Mouse (Mus musculus): Measurements from ENCODE around the gene Ints7.

The Ints7 gene

DNA sequence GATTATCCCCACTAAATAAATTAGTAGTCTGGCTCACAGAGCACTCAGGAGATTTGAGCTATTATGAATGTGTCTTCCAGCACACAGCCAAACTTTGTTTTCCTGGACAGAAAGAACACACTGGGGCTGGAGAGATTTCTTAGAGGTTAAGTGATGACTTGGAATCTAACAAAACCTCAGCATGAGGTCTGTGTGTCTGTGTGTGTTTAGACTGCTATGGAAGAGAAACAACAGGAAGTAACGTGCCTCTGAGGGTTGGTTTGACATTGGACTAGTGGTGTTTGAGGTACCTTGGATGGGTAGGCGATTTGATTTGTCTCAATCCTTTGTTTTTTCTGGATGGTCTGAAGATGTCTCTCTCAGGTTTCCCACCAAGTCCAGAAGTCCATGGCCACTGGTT, 58.7 kb downstream of the Ints7 start:
- no peak for DNase-seq

DNA sequence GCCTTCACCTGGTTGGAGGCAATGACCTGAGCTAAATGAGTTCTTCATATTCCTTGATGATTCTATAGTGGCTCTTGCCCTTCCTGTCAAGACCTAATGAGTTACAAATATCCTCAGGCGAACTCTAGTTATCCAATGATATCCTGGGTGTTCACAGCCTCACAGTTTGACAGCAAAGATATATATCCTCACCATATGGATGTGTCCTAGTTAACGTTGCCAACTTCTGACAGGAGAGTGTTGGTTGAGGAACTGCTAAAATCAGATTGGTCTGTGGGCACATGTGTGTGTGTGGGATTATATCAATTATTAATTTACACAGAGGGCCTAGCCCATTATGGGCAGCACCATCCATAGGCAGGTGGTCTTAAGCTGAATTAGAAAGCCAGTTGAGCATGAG, 63.0 kb downstream of the Ints7 start:
- no peak for DNase-seq

DNA sequence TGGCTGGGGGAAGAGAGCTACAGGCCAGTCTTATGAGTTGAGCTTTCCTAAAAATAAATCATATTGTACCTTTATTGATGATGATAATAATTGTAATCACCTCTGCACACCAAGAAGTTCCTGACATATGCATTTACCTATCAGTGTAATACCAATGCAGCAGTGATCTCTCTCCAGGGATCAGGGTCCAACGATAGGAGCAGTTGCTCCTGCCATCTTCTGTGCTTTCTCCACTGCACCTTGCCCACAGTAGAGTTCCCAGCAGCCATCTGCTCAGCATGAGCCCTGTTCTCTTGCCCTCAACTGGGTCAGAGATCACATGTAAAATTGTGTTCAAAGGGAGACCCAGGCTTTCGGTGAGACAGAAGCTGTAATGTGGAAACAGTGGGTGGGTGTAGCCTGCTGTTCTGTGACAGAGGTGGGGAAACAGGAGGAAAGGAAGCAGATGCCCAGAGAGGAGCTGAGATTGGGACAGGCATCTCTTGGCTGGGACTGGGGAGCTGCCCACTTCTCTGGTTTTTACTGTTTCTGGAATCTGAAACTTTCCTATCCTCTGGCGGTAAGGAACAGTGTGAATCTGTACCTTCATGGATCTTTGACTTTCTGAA, 63.9 kb downstream of the Ints7 start:
- DNase-seq, result no peak

DNA sequence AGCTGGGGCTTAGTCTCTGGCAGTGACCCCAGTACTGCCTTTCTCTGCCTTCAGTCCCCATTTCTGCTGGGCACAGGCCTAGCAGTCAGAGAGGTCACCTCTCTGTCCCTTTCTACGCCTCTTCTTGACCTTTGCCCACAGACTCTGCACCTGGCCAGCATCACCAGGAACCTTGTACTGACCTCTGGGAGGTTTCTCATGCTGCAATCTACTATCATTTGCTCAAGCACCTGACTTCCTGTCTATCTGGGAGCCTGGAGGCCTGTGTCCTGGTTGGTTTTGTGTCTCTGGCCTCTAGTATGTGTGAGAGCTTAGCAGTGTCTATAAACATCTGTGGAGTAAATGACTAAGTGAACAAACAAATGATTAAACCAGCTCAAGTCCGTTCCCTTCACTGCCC, 64.7 kb downstream of the Ints7 start:
- peak; percentile 25 to 50 for DNase-seq

DNA sequence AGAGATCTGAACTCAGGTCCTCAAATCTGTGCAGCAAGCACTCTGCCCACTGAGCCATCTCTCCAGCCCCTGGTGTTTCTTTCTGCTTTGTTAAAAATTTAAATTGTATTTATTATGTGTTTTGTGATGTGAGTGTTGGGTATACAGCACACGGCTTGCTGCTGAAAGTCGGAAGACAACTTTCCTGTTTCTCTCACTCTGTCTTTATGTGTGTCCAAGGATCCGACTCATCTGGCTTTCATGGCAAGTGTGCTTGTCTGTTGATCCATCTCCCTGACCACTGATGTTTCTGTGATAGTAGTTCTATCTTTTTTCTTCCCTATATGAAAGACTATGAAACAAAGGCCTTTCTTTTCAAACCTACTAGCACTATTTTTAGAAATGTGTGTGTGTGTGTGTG, 65.4 kb downstream of the Ints7 start:
- DNase-seq, result no peak

DNA sequence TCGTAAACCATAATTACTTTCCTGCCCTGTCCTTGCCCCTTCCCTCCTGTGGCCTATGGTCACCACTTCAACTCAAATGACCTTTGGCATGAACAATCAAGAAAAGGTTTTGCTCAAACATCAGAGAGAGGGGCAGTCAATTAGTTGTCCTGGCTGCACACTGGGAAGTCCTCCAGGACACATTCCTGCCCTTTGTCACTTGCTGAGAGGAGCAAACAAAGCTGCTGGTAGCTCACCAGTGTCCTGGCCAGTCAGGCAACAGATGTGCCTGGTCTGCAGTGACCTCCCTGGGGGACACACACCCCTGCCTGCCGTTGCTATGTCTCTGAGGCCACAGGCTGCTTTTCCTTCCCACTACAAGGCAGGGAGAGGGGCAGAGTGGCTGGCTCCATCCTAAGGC, 66.0 kb downstream of the Ints7 start:
- peak; percentile 61 to 64 for DNase-seq

DNA sequence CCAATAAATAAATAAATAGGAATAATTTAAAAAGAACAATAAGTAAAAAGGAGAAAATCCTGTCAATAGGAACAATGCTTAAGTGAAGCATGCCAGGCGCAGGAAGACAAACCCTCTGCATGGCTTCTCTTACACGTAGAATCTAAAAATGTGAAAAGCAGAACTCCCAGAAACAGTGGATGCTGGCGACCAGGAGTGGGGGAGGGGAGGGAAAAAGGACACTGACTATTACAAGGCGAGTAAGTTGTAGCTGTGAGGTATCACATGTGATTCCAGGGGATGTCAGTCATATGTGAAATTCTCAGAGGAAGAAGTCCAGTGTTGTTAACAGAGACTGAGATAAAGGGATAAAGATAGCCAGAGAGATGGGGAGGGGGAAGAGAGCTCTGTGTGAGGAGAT, 67.5 kb downstream of the Ints7 start:
- DNase-seq, result no peak

- peak; percentile 27 to 28 for DNase-seq
Observed at GRCm38 (mm10) chr1:191645921-191646320, 70.5 kb downstream of the Ints7 start.

GRCm38 (mm10) chr1:191647590-191647989, 72.2 kb downstream of the Ints7 start:
- no peak for DNase-seq

DNA sequence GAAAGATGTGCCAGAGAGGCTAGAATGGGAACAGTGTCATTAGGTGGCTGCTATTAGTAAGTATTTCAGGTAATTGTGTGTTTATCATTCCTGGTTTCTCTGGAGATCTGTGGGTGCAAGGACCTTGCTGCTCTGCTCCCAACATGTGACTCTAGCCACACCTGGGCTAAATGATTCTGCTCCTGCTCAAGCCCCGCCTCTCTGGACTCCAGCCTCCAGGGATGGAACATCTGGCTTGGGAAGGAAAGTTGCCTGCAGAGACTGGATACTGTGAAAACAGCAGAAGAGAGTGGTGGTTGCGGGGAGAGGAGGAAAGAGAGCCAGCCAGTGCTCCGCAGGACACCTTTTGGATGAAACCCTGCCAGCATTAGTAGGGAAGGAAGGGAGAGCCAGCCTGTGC, 84.0 kb downstream of the Ints7 start:
- no peak for DNase-seq

GRCm38 (mm10) chr1:191661019-191661796, 85.8 kb downstream of the Ints7 start:
- DNase-seq, result no peak

- DNase-seq, result no peak
Observed at GRCm38 (mm10) chr1:191662178-191662898, 86.9 kb downstream of the Ints7 start.

DNA sequence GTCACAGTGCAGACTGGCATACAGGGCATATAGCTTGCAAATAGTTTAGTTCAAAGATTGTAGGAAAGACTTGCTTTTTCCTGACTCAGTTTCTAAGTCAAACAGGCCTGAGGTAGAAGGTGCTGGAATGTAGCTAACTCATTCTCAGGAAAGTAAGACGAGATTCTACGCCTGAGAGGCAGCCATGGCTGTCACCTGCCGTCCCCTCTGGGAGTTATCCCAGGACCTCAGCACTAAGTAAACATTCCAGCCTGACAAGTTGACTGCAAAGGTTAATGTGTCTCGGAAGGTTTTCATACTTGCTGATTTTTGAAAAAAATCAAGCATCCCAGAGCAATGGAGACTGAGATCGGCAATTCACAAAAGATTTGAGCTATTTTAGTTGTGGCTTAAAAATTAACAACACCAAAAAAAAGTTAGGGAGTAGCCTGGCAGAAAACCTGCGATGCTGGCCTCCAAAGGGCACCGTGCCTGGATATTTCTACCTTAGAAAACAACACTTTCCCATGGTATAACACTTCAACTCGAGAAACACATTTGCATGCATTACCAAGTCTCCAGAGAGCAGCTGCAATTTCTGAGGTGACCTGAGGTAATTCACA, 87.6 kb downstream of the Ints7 start:
- peak; percentile 57 to 69 for DNase-seq

- DNase-seq, result no peak
Observed at GRCm38 (mm10) chr1:191663603-191664002, 88.2 kb downstream of the Ints7 start.

DNA sequence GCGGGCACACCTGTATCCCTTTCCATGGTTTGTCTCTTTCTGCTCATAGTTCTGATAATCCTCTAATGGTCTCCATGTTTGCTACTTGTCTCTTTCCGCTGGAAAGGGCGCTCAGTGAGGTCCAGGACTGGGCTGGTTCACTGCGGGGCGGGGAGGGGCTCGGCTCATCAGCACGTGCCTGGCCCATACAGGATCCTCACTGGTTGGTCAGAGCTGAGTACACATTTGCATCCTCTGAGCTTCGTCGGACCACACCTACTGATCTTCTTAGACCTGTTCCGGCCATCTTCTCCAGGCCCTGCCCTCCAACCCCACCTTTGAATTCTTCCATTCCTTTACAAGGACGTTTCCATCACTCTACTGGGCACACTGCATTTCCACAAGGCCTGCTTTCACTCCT, 90.9 kb downstream of the Ints7 start:
- no peak for DNase-seq

DNA sequence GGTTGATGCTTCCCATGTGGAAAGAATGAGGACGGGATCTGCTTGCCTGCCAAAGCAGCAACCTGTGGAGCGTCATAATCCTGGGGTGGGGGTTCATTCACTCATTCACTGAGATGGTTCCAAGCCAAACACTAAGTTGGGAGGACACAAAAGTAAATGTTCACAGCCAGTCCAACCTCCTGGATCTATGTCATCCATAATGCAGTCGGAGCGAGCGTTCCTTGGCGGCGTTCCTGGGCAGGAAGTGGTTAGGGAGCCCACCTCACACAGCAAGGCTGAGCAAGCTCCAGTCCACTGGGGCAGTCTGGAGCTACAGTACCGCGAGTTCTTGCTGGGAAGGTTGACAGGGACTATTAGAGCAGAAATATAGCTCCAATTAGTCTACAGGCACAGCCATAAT, 92.6 kb downstream of the Ints7 start:
- no peak for DNase-seq

Data from kidney, postnatal 36 days (tissue).